Mouse (Mus musculus) stomach, embryonic 14.5 days (tissue): ENCODE measurements around the gene Cnga1. TPM values are rescaled to one million over a fixed set of nuclear protein-coding genes. Genes with fewer than 3 reads are reported as not detected.

Experiments
- ATAC-seq: fragments of 200-750 bp; cut with Nextera tagmentation; 2 replicates; pipeline ENCODE4 v1.8.0; 2017; ENCODE audit warnings: low read depth, moderate TSS enrichment; ENCODE audit not compliant: insufficient number of reproducible peaks, insufficient read depth, low FRiP score
- H3K27ac ChIP-seq: fragments of 300-500 bp; sonication (generic); 2 replicates; pipeline ENCODE4 v1.5.1; 2014; ENCODE audit warnings: mild to moderate bottlenecking, low read length, moderate library complexity, mixed read lengths
- H3K27me3 ChIP-seq: fragments of 300-500 bp; sonication (generic); 2 replicates; pipeline ENCODE4 v1.6.1; 2014; ENCODE audit warnings: low read length, control low read depth, mixed read lengths; ENCODE audit not compliant: control insufficient read depth, insufficient read depth
- H3K36me3 ChIP-seq: fragments of 300-500 bp; sonication (generic); 2 replicates; pipeline ENCODE4 v1.6.1; 2014; ENCODE audit warnings: mild to moderate bottlenecking, control low read depth, low read length, moderate library complexity, mixed read lengths; ENCODE audit not compliant: control insufficient read depth, insufficient read depth
- H3K4me1 ChIP-seq: fragments of 300-500 bp; sonication (generic); 2 replicates; pipeline ENCODE4 v1.6.1; 2014; ENCODE audit warnings: low read length, control low read depth, mixed read lengths; ENCODE audit not compliant: control insufficient read depth, insufficient read depth
- H3K4me2 ChIP-seq: fragments of 300-500 bp; sonication (generic); replicated peaks from 2 replicates; pipeline ENCODE4 v1.6.1; 2014; ENCODE audit warnings: low read depth, low read length, control low read depth
- H3K4me3 ChIP-seq: fragments of 300-500 bp; sonication (generic); 2 replicates; pipeline ENCODE4 v1.5.1; 2014; ENCODE audit warnings: low read depth, low read length, control low read depth
- H3K9ac ChIP-seq: fragments of 300-500 bp; sonication (generic); replicated peaks from 2 replicates; pipeline ENCODE4 v1.6.1; 2014; ENCODE audit warnings: low read depth, mild to moderate bottlenecking, control low read depth, low read length, moderate library complexity, mixed read lengths
- H3K9me3 ChIP-seq: fragments of 300-500 bp; sonication (generic); 2 replicates; pipeline ENCODE4 v1.6.1; 2016; ENCODE audit warnings: low read depth, low read length, control low read depth; ENCODE audit not compliant: control insufficient read depth
- WGBS: fragments of 180-500 bp; shearing (Covaris S2); extraction: QIAGEN DNeasy Blood & Tissue Kit; methylation state at CpG from one replicate; pipeline ENCODE4 v1.1.7; 2014; 5-methylcytosine and 5-hydroxymethylcytosine counted together
- polyA plus RNA-seq: library from polyadenylated mRNA; unstranded; fragments of >200 nt; fragmentation: Nextera tagmentation; extraction: Ambion mirVana; gene quantifications from 2 replicates; pipeline ENCODE4 v1.2.1, GENCODE M21; 2014

Cnga1 gene
- polyA plus RNA-seq, 1 experiment from 2014 or later: not detected

GRCm38 (mm10) chr5:72664854-72665253 is 20.8 kb upstream of the Cnga1 start:
- Histone ChIP-seq H3K9me3 (no peaks in the 10 kb centered on the region), H3K27ac (no peak overlapping the region), H3K36me3 (no peaks in the 10 kb centered on the region), H3K4me3 (no peak overlapping the region), H3K9ac (no peak overlapping the region), H3K27me3 (no peaks in the 10 kb centered on the region), H3K4me1 (no peaks in the 10 kb centered on the region), H3K4me2 (no peak overlapping the region)
- WGBS: 50% methylated on average over 3 of the region's 3 CpGs
- no peak for ATAC-seq

GRCm38 (mm10) chr5:72664126-72664525 is 20.1 kb upstream of the Cnga1 start:
- ATAC-seq: no peak
- no peaks in the 10 kb centered on the region for H3K4me1 ChIP-seq
- H3K4me3 ChIP-seq: no peak overlapping the region
- WGBS: 74% methylated on average over 5 of the region's 5 CpGs
- no peak overlapping the region for H3K27ac ChIP-seq
- H3K36me3 ChIP-seq: no peaks in the 10 kb centered on the region
- H3K9ac ChIP-seq: no peak overlapping the region
- no peaks in the 10 kb centered on the region for H3K9me3 ChIP-seq
- H3K4me2 ChIP-seq: no peak overlapping the region
- no peaks in the 10 kb centered on the region for H3K27me3 ChIP-seq

GRCm38 (mm10) chr5:72661051-72661781 is 17.1 kb upstream of the Cnga1 start:
- H3K36me3 ChIP-seq: no peaks in the 10 kb centered on the region
- H3K4me2 ChIP-seq: no peak overlapping the region
- ATAC-seq: no peak
- no peaks in the 10 kb centered on the region for H3K27me3 ChIP-seq
- no peak overlapping the region for H3K9ac ChIP-seq
- no peak overlapping the region for H3K27ac ChIP-seq
- no peak overlapping the region for H3K4me3 ChIP-seq
- H3K4me1 ChIP-seq: no peaks in the 10 kb centered on the region
- no peaks in the 10 kb centered on the region for H3K9me3 ChIP-seq
- 81% methylated on average over 6 of the region's 6 CpGs for WGBS

GRCm38 (mm10) chr5:72658375-72658774 is 14.3 kb upstream of the Cnga1 start:
- Histone ChIP-seq H3K36me3 (no peaks in the 10 kb centered on the region), H3K9me3 (no peaks in the 10 kb centered on the region), H3K27ac (no peak overlapping the region), H3K4me3 (no peak overlapping the region), H3K9ac (no peak overlapping the region), H3K4me2 (no peak overlapping the region), H3K27me3 (no peaks in the 10 kb centered on the region), H3K4me1 (no peaks in the 10 kb centered on the region)
- ATAC-seq: no peak
- WGBS: 77% methylated on average over 13 of the region's 13 CpGs

- Histone ChIP-seq H3K36me3 (no peaks in the 10 kb centered on the region), H3K27ac (no peak overlapping the region), H3K4me1 (no peaks in the 10 kb centered on the region), H3K9me3 (no peaks in the 10 kb centered on the region), H3K4me2 (no peak overlapping the region), H3K4me3 (no peak overlapping the region), H3K27me3 (no peaks in the 10 kb centered on the region), H3K9ac (no peak overlapping the region)
- 49% methylated on average over 7 of the region's 7 CpGs for WGBS
- ATAC-seq: no peak
Measured at GRCm38 (mm10) chr5:72656270-72656791, 12.3 kb upstream of the Cnga1 start.

GRCm38 (mm10) chr5:72653068-72653674 is 9.1 kb upstream of the Cnga1 start:
- Histone ChIP-seq H3K36me3 (no peaks in the 10 kb centered on the region), H3K9me3 (no peaks in the 10 kb centered on the region), H3K4me2 (no peak overlapping the region), H3K27ac (no peak overlapping the region), H3K4me3 (no peak overlapping the region), H3K27me3 (no peaks in the 10 kb centered on the region), H3K4me1 (no peaks in the 10 kb centered on the region), H3K9ac (no peak overlapping the region)
- peak; percentile 49; the same call in 1 of the 2 replicates for ATAC-seq
- 49% methylated on average over 10 of the region's 10 CpGs for WGBS

GRCm38 (mm10) chr5:72648987-72649735 is 5.1 kb upstream of the Cnga1 start:
- H3K4me2 ChIP-seq: no peak overlapping the region
- no peak overlapping the region for H3K27ac ChIP-seq
- H3K36me3 ChIP-seq: no peaks in the 10 kb centered on the region
- no peaks in the 10 kb centered on the region for H3K4me1 ChIP-seq
- WGBS: 77% methylated on average over 9 of the region's 9 CpGs
- 0 out of 2 replicates have a peak, but pooled peaks cover 5% of the 10 kb centered on the region for H3K27me3 ChIP-seq
- no peak for ATAC-seq
- H3K9ac ChIP-seq: no peak overlapping the region
- no peaks in the 10 kb centered on the region for H3K9me3 ChIP-seq
- no peak overlapping the region for H3K4me3 ChIP-seq

- Histone ChIP-seq H3K9me3 (no peaks in the 10 kb centered on the region), H3K4me3 (peak overlapping the region; percentile 40), H3K4me2 (peak overlapping the region; percentile 91), H3K36me3 (no peaks in the 10 kb centered on the region), H3K27me3 (0 out of 2 replicates have a peak, but pooled peaks cover 5% of the 10 kb centered on the region), H3K27ac (no peak overlapping the region), H3K9ac (peak overlapping the region; percentile 14; the same call in 1 of the 2 replicates), H3K4me1 (no peaks in the 10 kb centered on the region)
- peak; percentile 56 for ATAC-seq
- WGBS: 6% methylated on average over 18 of the region's 18 CpGs
Measured at GRCm38 (mm10) chr5:72647958-72648595, 4.0 kb upstream of the Cnga1 start.
